Mouse (Mus musculus) liver, postnatal 0 days (tissue): ENCODE data around the gene Snx9.

Source experiments
- CTCF ChIP-seq: sonication (generic); IDR thresholded peaks from 2 replicates; pipeline ENCODE4 v1.5.1; 2016; ENCODE audit warnings: antibody characterized with exemption, low read depth
- EP300 ChIP-seq: IDR thresholded peaks from 2 replicates; pipeline ENCODE4 v1.6.1; 2016; ENCODE audit warnings: antibody characterized with exemption, low read depth, mild to moderate bottlenecking

GRCm38 (mm10) chr17:5921954-5922353 is 80.8 kb downstream of the Snx9 start:
- no peak for TF ChIP-seq CTCF
- TF ChIP-seq EP300, result no peak
